15 mouse cellular contexts compared by ENCODE assay signal in genomic region chr10:44691590-44692327, GRCm38 (mm10).
DNase-seq lines count a peak whose midpoint lies in the region; ATAC-seq and TF ChIP-seq lines count a peak whose summit lies in the region.
"Had no signal": no experiment of that assay in that cellular context is flagged by ENCODE, and none has a peak within 500 bp of the region (broad histone marks: within the 10 kb centered on the region; RNA-seq: fewer than 3 reads in every experiment).

No protein-coding gene starts in this region.

- H3K4me2 ChIP-seq in midbrain, embryonic 15.5 days, result no peak overlapping the region
- H3K4me2 ChIP-seq: midbrain, embryonic 11.5 days; neural tube, embryonic 13.5 days had no signal

- H3K27ac ChIP-seq in midbrain, embryonic 15.5 days, result no peak overlapping the region
- H3K27ac ChIP-seq: liver, embryonic 14.5 days; neural tube, embryonic 13.5 days had no signal

- peak; percentile 11 to 15 for DNase-seq in left cerebral cortex, adult 18-20 months (ENCODE audit: low spot score in 2 of 2)
- DNase-seq in left cerebral cortex, adult 11 months (ENCODE audit: low spot score), result no peak
- peak; percentile 68 for DNase-seq in 3T3-L1 (ENCODE audit: low read depth, low spot score)
- DNase-seq in urinary bladder, postnatal 25 days (ENCODE audit: low spot score), result no peak
- DNase-seq: cerebellum, adult 2 months; heart, postnatal 14 days; kidney, postnatal 25 days; retina, postnatal 1 day; thymus, adult 18-20 months had no signal

- 85% methylated on average over 15 of the region's 15 CpGs for WGBS in midbrain, embryonic 15.5 days

- H3K79me3 ChIP-seq in C2C12 (ENCODE audit: low read depth), result no peaks in the 10 kb centered on the region

- H3K36me3 ChIP-seq in C2C12 (ENCODE audit: control insufficient read depth, insufficient read depth), result no peaks in the 10 kb centered on the region
- no peaks in the 10 kb centered on the region for H3K36me3 ChIP-seq in midbrain, embryonic 15.5 days (replicated peaks)
- H3K36me3 ChIP-seq: neural tube, embryonic 13.5 days had no signal

- no peaks in the 10 kb centered on the region for H3K79me2 ChIP-seq in C2C12 (ENCODE audit: control insufficient read depth, insufficient read depth)

- no peak for TF ChIP-seq CTCF in C2C12 (IDR thresholded peaks at IDR 0.05; ENCODE audit: control insufficient read depth, insufficient read depth, insufficient read length)

- no peaks in the 10 kb centered on the region for H3K9me3 ChIP-seq in midbrain, embryonic 15.5 days
- H3K9me3 ChIP-seq: neural tube, embryonic 13.5 days had no signal

- no peaks in the 10 kb centered on the region for H3K4me1 ChIP-seq in midbrain, embryonic 15.5 days
- H3K4me1 ChIP-seq: neural tube, embryonic 13.5 days had no signal

- no peak overlapping the region for H3K4me3 ChIP-seq in C2C12 (ENCODE audit: insufficient read depth, poor library complexity, severe bottlenecking)
- no peak overlapping the region for H3K4me3 ChIP-seq in midbrain, embryonic 15.5 days
- H3K4me3 ChIP-seq: neural tube, embryonic 13.5 days had no signal

- peak; percentile 49 to 58; a peak in 3 of 4 replicates for ATAC-seq in hematopoietic stem cell, adult 5-6 weeks (replicated peaks in 1 of 2; ENCODE audit: insufficient read depth in 1 of 2, low FRiP score in 2 of 2, low TSS enrichment in 1 of 2, low read depth in 1 of 2, poor library complexity in 2 of 2, severe bottlenecking in 2 of 2)
- no peak for ATAC-seq in midbrain, embryonic 15.5 days (replicated peaks)

- H3K9ac ChIP-seq in midbrain, embryonic 15.5 days, result no peak overlapping the region
- H3K9ac ChIP-seq: liver, embryonic 14.5 days; neural tube, embryonic 13.5 days had no signal

- H3K27me3 ChIP-seq in C2C12 (ENCODE audit: control insufficient read depth, insufficient read depth, insufficient read length), result no peaks in the 10 kb centered on the region
- H3K27me3 ChIP-seq in midbrain, embryonic 15.5 days (replicated peaks), result no peaks in the 10 kb centered on the region
- H3K27me3 ChIP-seq: neural tube, embryonic 13.5 days had no signal

- H3ac ChIP-seq in C2C12 (ENCODE audit: control insufficient read depth, insufficient read length, low read depth), result no peak overlapping the region

TF ChIP-seq in C2C12, 6 proteins besides CTCF, POLR2A, EP300 and RAD21:
- TF ChIP-seq MYOD1 (IDR thresholded peaks at IDR 0.05; ENCODE audit: control insufficient read depth, insufficient read length, low read depth) (no peak), USF1 (IDR thresholded peaks at IDR 0.05; ENCODE audit: low read depth) (no peak), CEBPB (IDR thresholded peaks at IDR 0.05; ENCODE audit: low read depth) (no peak), FOSL1 (IDR thresholded peaks at IDR 0.05; ENCODE audit: insufficient read depth, low read length, poor library complexity, severe bottlenecking) (peak; percentile 15), MYOG (IDR thresholded peaks at IDR 0.05; ENCODE audit: control insufficient read depth, extremely low read depth, insufficient read length) (no peak), MAX (IDR thresholded peaks at IDR 0.05) (peak; percentile 93)

Comparison
In these comparisons a context has a peak if more than half of its experiments do, and no peak if none do; other contexts are left out.
1. DNase-seq: peak in left cerebral cortex, adult 18-20 months (2 of 2) and 3T3-L1 (single experiment); none in left cerebral cortex, adult 11 months (single experiment) and urinary bladder, postnatal 25 days (single experiment).